Mouse (Mus musculus): ENCODE results near the gene Retreg3. TPM values are rescaled to one million over a fixed set of nuclear protein-coding genes. Genes with fewer than 3 reads are reported as not detected.
"Not testable (repeated sequence)": the region's sequence is repeated elsewhere in the genome, so short reads cannot be mapped to it uniquely, and the experiment has no call there.

Retreg3 gene
- polyA plus RNA-seq, 1 experiment: 34.1 TPM

DNA sequence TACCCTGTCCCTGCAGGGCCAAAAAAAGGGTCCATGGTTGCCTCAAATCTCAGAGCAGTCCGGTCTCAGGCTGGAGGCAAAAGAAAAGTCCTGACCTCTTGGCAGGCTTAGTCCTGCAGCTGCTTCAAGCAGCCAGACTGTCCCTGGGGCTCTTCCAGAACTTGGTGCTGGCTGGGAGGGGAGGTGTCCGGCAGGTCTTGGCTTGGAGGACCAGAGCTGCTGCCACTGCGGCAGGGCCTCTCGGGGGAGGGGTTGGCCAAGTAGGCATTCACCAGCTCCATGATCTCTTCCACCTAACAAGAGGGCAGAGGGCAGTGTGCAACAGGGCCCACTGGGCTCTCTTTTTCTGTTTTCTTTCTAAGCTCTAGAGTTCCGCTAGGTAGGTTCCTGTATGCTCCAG, 43.1 kb upstream of the Retreg3 start:
- H3K4me1 ChIP-seq (ENCODE audit: control insufficient read depth, insufficient read depth, low read length): no peaks in the 10 kb centered on the region
- no peak overlapping the region for H3K27ac ChIP-seq (ENCODE audit: insufficient read depth, low read length)
- H3K4me3 ChIP-seq (ENCODE audit: insufficient read depth, low read length): no peak overlapping the region
- TF ChIP-seq CTCF (IDR thresholded peaks at IDR 0.05; ENCODE audit: borderline replicate concordance, insufficient read depth, low read length): no peak
- no peak for TF ChIP-seq POLR2A (IDR thresholded peaks at IDR 0.05; ENCODE audit: low read depth, low read length)

DNA sequence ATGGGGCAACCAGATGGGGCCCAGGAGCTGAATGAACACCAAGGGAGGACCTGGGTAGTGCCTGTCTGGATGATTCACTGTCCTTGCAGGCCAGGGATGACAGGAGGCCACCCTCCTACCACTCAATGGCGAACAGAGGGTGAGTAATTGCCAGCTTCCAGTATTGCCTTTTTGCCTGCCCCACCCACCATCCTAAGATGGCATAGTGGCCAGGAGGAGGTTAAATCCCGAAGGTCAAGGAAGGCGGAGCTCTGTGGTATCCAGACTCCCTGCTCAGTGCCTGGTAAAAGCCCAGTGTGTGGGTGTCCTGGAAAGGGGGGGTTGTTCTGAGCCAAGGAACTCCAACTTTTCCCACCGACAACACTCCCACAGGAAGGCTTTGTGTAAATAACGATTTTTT, 42.6 kb upstream of the Retreg3 start:
- no peaks in the 10 kb centered on the region for H3K4me1 ChIP-seq (ENCODE audit: control insufficient read depth, insufficient read depth, low read length)
- TF ChIP-seq POLR2A (IDR thresholded peaks at IDR 0.05; ENCODE audit: low read depth, low read length) (no peak), CTCF (IDR thresholded peaks at IDR 0.05; ENCODE audit: borderline replicate concordance, insufficient read depth, low read length) (no peak)
- H3K27ac ChIP-seq (ENCODE audit: insufficient read depth, low read length): no peak overlapping the region
- no peak overlapping the region for H3K4me3 ChIP-seq (ENCODE audit: insufficient read depth, low read length)

DNA sequence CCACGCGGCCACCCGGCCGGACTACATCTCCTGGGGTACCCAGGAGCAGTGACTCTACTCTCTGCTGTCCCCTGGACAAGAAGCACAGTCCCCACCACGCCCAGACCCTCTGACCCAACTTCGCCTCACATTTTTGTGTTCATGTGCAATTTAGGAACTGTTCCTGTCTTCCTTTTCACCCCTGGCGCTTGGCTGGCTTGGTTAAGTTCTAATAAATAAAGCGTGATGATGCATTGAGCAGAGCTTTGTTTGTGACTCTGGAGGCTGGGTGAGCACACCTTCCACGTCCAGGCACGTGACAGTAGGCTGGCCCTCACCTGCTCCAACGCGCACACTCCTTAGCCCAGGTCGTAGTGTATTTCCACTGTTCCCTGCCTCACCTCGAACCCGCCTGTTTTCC, 41.9 kb upstream of the Retreg3 start:
- Histone ChIP-seq H3K4me3 (ENCODE audit: insufficient read depth, low read length) (no peak overlapping the region), H3K27ac (ENCODE audit: insufficient read depth, low read length) (no peak overlapping the region), H3K4me1 (ENCODE audit: control insufficient read depth, insufficient read depth, low read length) (no peaks in the 10 kb centered on the region)

DNA sequence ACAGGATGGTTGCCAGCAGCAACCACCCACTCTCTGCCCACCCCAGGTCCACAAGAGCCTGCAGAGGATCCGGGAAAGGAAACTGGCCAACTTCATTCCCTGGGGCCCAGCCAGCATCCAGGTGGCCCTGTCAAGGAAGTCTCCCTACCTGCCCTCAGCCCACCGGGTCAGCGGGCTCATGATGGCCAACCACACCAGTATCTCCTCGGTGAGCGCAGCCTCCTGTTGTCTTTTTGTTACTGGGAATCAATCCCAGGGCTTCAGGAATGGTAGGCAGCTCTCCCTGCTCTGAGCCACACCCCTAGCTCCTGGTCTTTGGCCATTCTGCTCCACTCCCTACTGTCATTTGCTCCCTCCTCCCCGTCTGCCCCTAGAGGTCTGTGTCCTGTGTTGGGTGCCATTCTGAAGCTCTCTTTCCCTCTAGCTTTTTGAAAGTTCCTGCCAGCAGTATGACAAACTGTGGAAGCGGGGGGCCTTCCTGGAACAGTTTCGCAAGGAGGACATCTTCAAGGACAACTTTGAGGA, 41.4 kb upstream of the Retreg3 start:
- H3K4me3 ChIP-seq (ENCODE audit: insufficient read depth, low read length); H3K27ac ChIP-seq (ENCODE audit: insufficient read depth, low read length); H3K4me1 ChIP-seq (ENCODE audit: control insufficient read depth, insufficient read depth, low read length): not testable (repeated sequence)

More for the DNA sequence above, 41.9 kb upstream of the Retreg3 start:
- TF ChIP-seq CTCF (IDR thresholded peaks at IDR 0.05; ENCODE audit: borderline replicate concordance, insufficient read depth, low read length): no peak
- no peak for TF ChIP-seq POLR2A (IDR thresholded peaks at IDR 0.05; ENCODE audit: low read depth, low read length)

DNA sequence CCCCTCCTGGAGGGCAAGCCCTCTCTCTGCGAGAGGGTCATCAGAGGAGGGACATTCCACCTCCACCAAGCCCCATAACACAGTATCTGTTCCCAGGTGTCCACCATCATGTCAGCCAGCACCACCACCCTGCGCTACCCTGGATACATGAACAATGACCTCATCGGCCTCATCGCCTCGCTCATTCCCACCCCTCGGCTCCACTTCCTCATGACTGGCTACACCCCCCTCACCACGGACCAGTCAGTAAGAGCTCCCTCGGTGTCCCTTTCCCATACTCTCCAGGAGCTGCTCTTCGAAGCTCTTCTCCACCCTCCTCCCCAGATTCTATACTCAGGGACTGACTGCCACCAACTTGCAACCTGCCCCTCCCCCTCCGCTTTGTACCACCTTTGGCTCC, 40.5 kb upstream of the Retreg3 start:
- not testable (repeated sequence) for H3K27ac ChIP-seq (ENCODE audit: insufficient read depth, low read length); H3K4me1 ChIP-seq (ENCODE audit: control insufficient read depth, insufficient read depth, low read length); H3K4me3 ChIP-seq (ENCODE audit: insufficient read depth, low read length)

DNA sequence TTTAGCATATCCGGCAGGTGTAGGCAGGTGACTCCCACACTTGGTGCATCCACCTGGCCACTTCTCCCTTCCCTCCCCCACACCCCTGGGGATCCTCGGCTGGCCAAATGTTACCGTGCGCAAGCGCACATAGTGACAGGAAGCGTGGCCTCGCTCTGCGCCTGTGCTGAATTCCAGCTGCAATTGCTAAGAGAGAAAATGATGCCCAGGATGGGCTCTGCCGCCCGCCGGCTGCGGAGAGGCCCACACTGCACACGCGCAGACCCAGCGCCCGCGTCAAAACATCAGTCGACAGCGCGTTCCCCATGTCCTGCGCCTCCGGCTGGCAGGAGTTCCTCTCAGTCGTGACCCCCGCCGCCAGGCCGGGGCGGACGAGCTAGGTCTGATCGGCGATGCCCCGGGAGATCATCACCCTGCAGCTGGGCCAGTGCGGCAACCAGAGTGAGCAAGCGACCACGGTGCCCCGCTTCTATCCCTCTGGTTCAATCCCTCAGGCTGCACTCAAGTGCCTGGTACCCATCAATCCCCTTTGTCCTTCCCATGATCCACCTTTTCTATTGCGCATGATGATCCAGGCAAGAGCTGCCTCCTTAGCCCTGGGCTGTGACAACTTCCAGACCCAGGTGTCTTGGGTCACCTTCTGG, 36.2 kb upstream of the Retreg3 start, which contains the start of gene Tubg2:
Tubg2 (plus strand) TSS at position 180 of the 644 bp plus-strand sequence.
- Histone ChIP-seq H3K4me1 (ENCODE audit: control insufficient read depth, insufficient read depth, low read length) (no peaks in the 10 kb centered on the region), H3K27ac (ENCODE audit: insufficient read depth, low read length) (no peak within 1 kb of the TSS), H3K4me3 (ENCODE audit: insufficient read depth, low read length) (peak within 1 kb of the TSS; percentile 24)
- TF ChIP-seq POLR2A (IDR thresholded peaks at IDR 0.05; ENCODE audit: low read depth, low read length) (peak; percentile 70), CTCF (IDR thresholded peaks at IDR 0.05; ENCODE audit: borderline replicate concordance, insufficient read depth, low read length) (no peak)

DNA sequence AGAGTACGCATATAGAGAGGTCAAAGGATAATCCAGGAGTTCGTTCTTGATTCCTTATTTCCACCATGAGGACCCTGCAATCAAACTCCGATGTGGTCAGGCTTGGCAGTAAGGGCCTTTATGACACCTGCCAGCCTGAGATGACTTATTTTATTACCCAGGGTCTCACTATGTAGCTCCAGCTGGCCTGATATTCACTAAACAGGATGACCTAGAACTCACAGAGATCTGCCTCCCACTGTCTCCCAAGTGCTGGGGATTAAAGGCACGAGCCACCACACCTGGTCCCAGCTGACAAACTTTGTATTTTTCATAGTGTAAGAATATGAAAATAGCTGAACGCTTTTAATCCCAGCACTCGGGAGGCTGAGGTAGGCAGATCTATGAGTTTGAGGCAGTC, 35.5 kb upstream of the Retreg3 start:
- no peak overlapping the region for H3K27ac ChIP-seq (ENCODE audit: insufficient read depth, low read length)
- no peak overlapping the region for H3K4me3 ChIP-seq (ENCODE audit: insufficient read depth, low read length)
- TF ChIP-seq POLR2A (IDR thresholded peaks at IDR 0.05; ENCODE audit: low read depth, low read length) (no peak), CTCF (IDR thresholded peaks at IDR 0.05; ENCODE audit: borderline replicate concordance, insufficient read depth, low read length) (no peak)
- no peaks in the 10 kb centered on the region for H3K4me1 ChIP-seq (ENCODE audit: control insufficient read depth, insufficient read depth, low read length)

DNA sequence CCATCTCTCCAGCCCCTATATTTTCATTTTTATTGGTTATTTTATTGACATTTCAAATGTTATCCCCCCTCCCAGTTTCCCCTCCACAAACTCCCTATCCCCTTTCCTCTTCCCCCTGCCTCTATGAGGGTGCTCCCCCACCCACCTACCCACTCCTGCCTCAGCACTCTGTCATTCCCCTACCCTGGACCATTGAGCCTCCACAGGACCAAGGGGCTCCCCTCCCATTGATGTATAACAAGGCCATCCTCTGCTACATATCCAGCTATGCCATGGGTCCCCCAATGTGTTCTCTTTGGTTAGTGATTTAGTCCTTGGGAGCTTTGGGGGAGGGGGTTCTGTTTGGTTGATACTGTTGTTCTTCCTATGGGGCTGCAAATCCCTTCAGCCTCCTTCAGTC, 35.0 kb upstream of the Retreg3 start:
- Histone ChIP-seq H3K4me3 (ENCODE audit: insufficient read depth, low read length) (no peak overlapping the region), H3K27ac (ENCODE audit: insufficient read depth, low read length) (no peak overlapping the region), H3K4me1 (ENCODE audit: control insufficient read depth, insufficient read depth, low read length) (no peaks in the 10 kb centered on the region)
- TF ChIP-seq CTCF (IDR thresholded peaks at IDR 0.05; ENCODE audit: borderline replicate concordance, insufficient read depth, low read length) (no peak), POLR2A (IDR thresholded peaks at IDR 0.05; ENCODE audit: low read depth, low read length) (no peak)

DNA sequence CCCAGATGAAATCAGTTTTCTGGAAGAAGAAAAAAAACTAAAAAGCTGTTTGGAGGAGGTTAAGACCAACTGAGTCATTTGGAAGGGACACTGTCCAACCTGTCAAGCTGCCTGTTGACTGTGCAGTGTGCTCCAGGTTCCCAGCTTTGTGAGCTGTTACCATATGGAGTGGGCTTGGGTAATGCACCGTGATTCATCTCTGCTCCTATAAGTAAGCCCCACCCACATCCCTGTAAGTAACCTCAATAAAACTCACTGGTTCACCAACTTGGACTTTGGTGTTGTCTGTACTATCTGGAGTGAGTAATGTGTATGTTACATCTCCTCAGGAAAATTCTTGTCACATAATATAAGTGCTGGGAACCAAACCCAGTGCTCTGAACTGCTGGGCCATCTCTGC, 33.1 kb upstream of the Retreg3 start:
- H3K4me1 ChIP-seq (ENCODE audit: control insufficient read depth, insufficient read depth, low read length): peaks cover 7% of the 10 kb centered on the region; the same call in 1 of the 2 replicates
- no peak overlapping the region for H3K27ac ChIP-seq (ENCODE audit: insufficient read depth, low read length)
- no peak overlapping the region for H3K4me3 ChIP-seq (ENCODE audit: insufficient read depth, low read length)
- no peak for TF ChIP-seq CTCF (IDR thresholded peaks at IDR 0.05; ENCODE audit: borderline replicate concordance, insufficient read depth, low read length)
- no peak for TF ChIP-seq POLR2A (IDR thresholded peaks at IDR 0.05; ENCODE audit: low read depth, low read length)

DNA sequence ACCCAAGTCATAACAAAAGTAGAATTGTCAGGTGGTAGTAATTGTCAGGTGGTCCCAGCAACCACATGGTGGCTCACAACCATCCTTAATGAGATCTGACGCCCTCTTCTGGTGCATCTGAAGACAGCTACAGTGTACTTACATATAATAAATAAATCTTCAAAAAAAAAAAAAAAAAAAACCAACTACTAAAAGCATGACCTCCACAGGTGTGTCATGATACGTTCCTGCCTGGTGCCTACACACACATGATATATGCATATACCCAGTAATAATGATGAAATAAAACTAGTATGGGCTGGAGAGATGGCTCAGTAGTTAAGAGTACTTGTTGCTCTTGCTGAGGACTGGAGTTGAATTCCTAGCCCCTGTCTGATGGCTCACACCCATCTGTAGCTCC, 31.4 kb upstream of the Retreg3 start:
- Histone ChIP-seq H3K4me1 (ENCODE audit: control insufficient read depth, insufficient read depth, low read length) (peaks cover 7% of the 10 kb centered on the region; the same call in 1 of the 2 replicates), H3K27ac (ENCODE audit: insufficient read depth, low read length) (no peak overlapping the region), H3K4me3 (ENCODE audit: insufficient read depth, low read length) (no peak overlapping the region)
- TF ChIP-seq CTCF (IDR thresholded peaks at IDR 0.05; ENCODE audit: borderline replicate concordance, insufficient read depth, low read length) (no peak), POLR2A (IDR thresholded peaks at IDR 0.05; ENCODE audit: low read depth, low read length) (no peak)
